Mouse (Mus musculus) heart, adult 2 months (tissue): Measurements from ENCODE around the gene Rbm38.

ENCODE experiments used
- CTCF ChIP-seq: fragments of 200-600 bp; IDR thresholded peaks from 2 replicates; pipeline ENCODE4 v1.8.1; 2022; ENCODE audit warnings: antibody characterized with exemption, mild to moderate bottlenecking, moderate library complexity
- EP300 ChIP-seq: fragments of 200-500 bp; IDR thresholded peaks from 2 replicates; pipeline ENCODE4 v1.6.1; 2011; ENCODE audit warnings: low read depth, low read length, control low read depth; ENCODE audit not compliant: insufficient read depth

DNA sequence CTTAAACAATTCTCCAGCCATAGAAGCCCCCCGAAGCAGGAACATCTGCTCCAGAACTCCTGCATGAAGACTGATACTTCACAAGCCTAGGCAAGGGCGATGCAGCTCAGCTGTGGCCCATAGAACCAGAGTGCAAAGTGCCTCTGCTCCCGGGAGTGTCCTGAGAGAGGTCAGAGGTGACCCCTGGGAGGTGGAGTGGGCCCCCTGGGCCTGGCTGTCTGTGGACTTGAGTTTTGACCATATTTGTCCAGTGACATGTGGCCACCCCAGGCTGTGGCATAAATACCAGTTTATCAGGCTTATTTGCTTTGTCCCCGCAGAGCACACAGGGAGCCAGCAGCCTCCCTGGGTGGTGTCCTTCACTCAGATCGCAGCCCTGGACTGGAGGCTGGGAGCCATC lies 20.9 kb downstream of the Rbm38 start:
- TF ChIP-seq EP300 (no peak), CTCF (no peak)
